Mouse (Mus musculus): ENCODE results near the gene Nfx1. TPM values are rescaled to one million over a fixed set of nuclear protein-coding genes. Genes with fewer than 3 reads are reported as not detected.

The Nfx1 gene
- total RNA-seq, 2 experiments from 2014 or later = 20.1 to 21.3 TPM

DNA sequence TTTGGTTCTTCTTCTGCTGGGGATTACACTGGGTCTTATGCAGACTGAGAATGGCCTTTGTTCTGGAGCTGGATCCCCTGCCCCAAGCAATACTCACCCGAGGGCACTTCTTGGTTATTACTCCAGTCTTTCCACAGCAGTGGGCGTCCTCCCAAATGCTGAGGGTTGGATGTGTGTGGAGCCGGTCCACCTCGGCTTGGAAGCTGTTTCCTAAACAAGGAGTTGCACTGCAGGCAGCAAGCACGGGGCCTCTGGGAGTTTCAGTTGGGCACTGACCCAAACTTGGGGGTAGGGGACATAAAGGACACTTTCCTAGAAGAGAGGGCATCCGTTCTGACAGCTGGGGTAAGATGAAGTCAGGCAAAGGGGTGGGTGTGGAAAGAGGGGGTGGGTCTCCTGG lies 103.8 kb downstream of the Nfx1 start:
- no peak for DNase-seq (ENCODE audit: low spot score)
- intact Hi-C loops (cut with DNase I) = no loop called here

Small RNA genes within 50 kb of the gene (microRNA-seq; reads per million reads assigned to microRNA genes)
- not detected for gene Mir3094

Other genes with a start within 250 kb of the Nfx1 start
- gene Dnaja1, start 248.8 kb upstream of the Nfx1 start, total RNA-seq (2021) = 100 to 1,000 TPM in 1 of 2 experiments, 10 to 100 TPM in 1; 62.4 to 109 TPM
- gene Smu1, start 213.0 kb upstream of the Nfx1 start, total RNA-seq (2021) = 10 to 100 TPM; 31.5 to 31.8 TPM
- 10 to 100 TPM; 58.2 to 70.4 TPM for gene B4galt1, start 116.9 kb upstream of the Nfx1 start, total RNA-seq (2021)
- under 1 TPM in 1 of 2 experiments, not detected in 1; 0.78 TPM for gene Spink4, start 50.9 kb upstream of the Nfx1 start, total RNA-seq (2021)
- 100 to 1,000 TPM; 247 to 264 TPM for gene Bag1, start 22.6 kb upstream of the Nfx1 start, total RNA-seq (2021)
- gene Chmp5, start 22.5 kb upstream of the Nfx1 start, total RNA-seq (2021) = 10 to 100 TPM; 33.7 to 35.9 TPM
- 10 to 100 TPM; 31.8 to 33.7 TPM for gene Aqp7, start 77.2 kb downstream of the Nfx1 start, total RNA-seq (2021)
- gene Aqp3, start 127.3 kb downstream of the Nfx1 start, total RNA-seq (2021) = not detected
- gene Nol6, start 153.5 kb downstream of the Nfx1 start, total RNA-seq (2021) = 10 to 100 TPM; 14.5 to 15.3 TPM
- 100 to 1,000 TPM; 121 to 131 TPM for gene Ube2r2, start 164.8 kb downstream of the Nfx1 start, total RNA-seq (2021)